Mouse (Mus musculus) embryo, embryonic 11 days (tissue): Measurements from ENCODE around the gene Gm42791.

Experiments
- DNase-seq: peaks from one replicate; pipeline ENCODE4 v3.0.0-alpha.2; 2015

Gm42791 gene

GRCm38 (mm10) chr5:148976876-148977275 is 18.1 kb downstream of the Gm42791 start:
- no peak for DNase-seq

GRCm38 (mm10) chr5:148975035-148975434 is 19.9 kb downstream of the Gm42791 start:
- no peak for DNase-seq

GRCm38 (mm10) chr5:148973019-148973668 is 21.8 kb downstream of the Gm42791 start:
- DNase-seq = no peak

- no peak for DNase-seq
Measured at GRCm38 (mm10) chr5:148972167-148972566, 22.8 kb downstream of the Gm42791 start.

GRCm38 (mm10) chr5:148969648-148970047 is 25.3 kb downstream of the Gm42791 start:
- no peak for DNase-seq

GRCm38 (mm10) chr5:148968958-148969576 is 25.9 kb downstream of the Gm42791 start:
- no peak for DNase-seq

GRCm38 (mm10) chr5:148968179-148968578 is 26.8 kb downstream of the Gm42791 start:
- DNase-seq = no peak

- DNase-seq = no peak
Measured at GRCm38 (mm10) chr5:148966395-148966794, 28.6 kb downstream of the Gm42791 start.

GRCm38 (mm10) chr5:148965691-148966333 is 29.1 kb downstream of the Gm42791 start:
- DNase-seq = peak; percentile 29

- DNase-seq = no peak
Measured at GRCm38 (mm10) chr5:148965089-148965591, 29.8 kb downstream of the Gm42791 start.

GRCm38 (mm10) chr5:148964251-148964650 is 30.7 kb downstream of the Gm42791 start:
- DNase-seq = no peak

- DNase-seq = no peak
Measured at GRCm38 (mm10) chr5:148960211-148960610, 34.7 kb downstream of the Gm42791 start.

GRCm38 (mm10) chr5:148959068-148959990 is 35.6 kb downstream of the Gm42791 start:
- DNase-seq = peak; percentile 76

- no peak for DNase-seq
Measured at GRCm38 (mm10) chr5:148958355-148958754, 36.6 kb downstream of the Gm42791 start.

- peak; percentile 33 for DNase-seq
Measured at GRCm38 (mm10) chr5:148956898-148957535, 37.9 kb downstream of the Gm42791 start.

- no peak for DNase-seq
Measured at GRCm38 (mm10) chr5:148956091-148956490, 38.9 kb downstream of the Gm42791 start.

- no peak for DNase-seq
Measured at GRCm38 (mm10) chr5:148955575-148955974, 39.4 kb downstream of the Gm42791 start.

- DNase-seq = no peak
Measured at GRCm38 (mm10) chr5:148954314-148955060, 40.5 kb downstream of the Gm42791 start.

- DNase-seq = no peak
Measured at GRCm38 (mm10) chr5:148953098-148953497, 41.8 kb downstream of the Gm42791 start.

- DNase-seq = no peak
Measured at GRCm38 (mm10) chr5:148952419-148952818, 42.5 kb downstream of the Gm42791 start.

GRCm38 (mm10) chr5:148951360-148951759 is 43.6 kb downstream of the Gm42791 start:
- no peak for DNase-seq

- DNase-seq = peak; percentile 68
Measured at GRCm38 (mm10) chr5:148950064-148950463, 44.9 kb downstream of the Gm42791 start.
